Mouse (Mus musculus): ENCODE data around the gene Sgsm1.

- TF ChIP-seq CTCF (IDR thresholded peaks at IDR 0.05; ENCODE audit: borderline replicate concordance, insufficient read depth, low read depth, low read length) (no peak), POLR2A (IDR thresholded peaks at IDR 0.05; ENCODE audit: borderline replicate concordance, insufficient read depth, low read length) (no peak)
Observed at GRCm38 (mm10) chr5:113210314-113210713, 100.3 kb downstream of the Sgsm1 start.

All from cerebellum, adult 2 months (tissue).